Mouse (Mus musculus) limb, embryonic 14.5 days (tissue): ENCODE measurements around the gene Hoxa5. TPM values are rescaled to one million over a fixed set of nuclear protein-coding genes. Genes with fewer than 3 reads are reported as not detected.

Source experiments
- ATAC-seq: fragments of 200-750 bp; cut with Nextera tagmentation; 2 replicates; pipeline ENCODE4 v1.8.0; 2017; ENCODE audit warnings: low read depth, moderate number of reproducible peaks, moderate TSS enrichment; ENCODE audit not compliant: low FRiP score
- DNase-seq: peaks from one replicate; pipeline ENCODE4 v3.0.0-alpha.2; 2015; ENCODE audit warnings: low spot score
- H3K27ac ChIP-seq: fragments of 300-500 bp; sonication (generic); replicated peaks from 2 replicates; pipeline ENCODE4 v1.5.1; 2014; ENCODE audit warnings: low read depth, mild to moderate bottlenecking, low read length, moderate library complexity, mixed read lengths
- H3K27me3 ChIP-seq: fragments of 300-500 bp; sonication (generic); 2 replicates; pipeline ENCODE4 v1.6.1; 2014; ENCODE audit warnings: low read length, mixed read lengths; ENCODE audit not compliant: control insufficient read depth, insufficient read depth
- H3K36me3 ChIP-seq: fragments of 300-500 bp; sonication (generic); 2 replicates; pipeline ENCODE4 v1.6.1; 2014; ENCODE audit warnings: mild to moderate bottlenecking, low read length, moderate library complexity, mixed read lengths; ENCODE audit not compliant: control insufficient read depth, insufficient read depth
- H3K4me1 ChIP-seq: fragments of 300-500 bp; sonication (generic); 2 replicates; pipeline ENCODE4 v1.6.1; 2014; ENCODE audit warnings: antibody characterized with exemption, low read length, mixed read lengths; ENCODE audit not compliant: control insufficient read depth, insufficient read depth
- H3K4me2 ChIP-seq: fragments of 300-500 bp; sonication (generic); replicated peaks from 2 replicates; pipeline ENCODE4 v1.6.1; 2014; ENCODE audit warnings: low read depth, mild to moderate bottlenecking, low read length, moderate library complexity; ENCODE audit not compliant: severe bottlenecking
- H3K4me3 ChIP-seq: fragments of 300-500 bp; sonication (generic); replicated peaks from 2 replicates; pipeline ENCODE4 v1.5.1; 2014; ENCODE audit warnings: low read length
- H3K9ac ChIP-seq: fragments of 300-500 bp; sonication (generic); 2 replicates; pipeline ENCODE4 v1.6.1; 2014; ENCODE audit warnings: mild to moderate bottlenecking, low read depth, low read length, moderate library complexity; ENCODE audit not compliant: severe bottlenecking
- H3K9me3 ChIP-seq: fragments of 300-500 bp; sonication (generic); 2 replicates; pipeline ENCODE4 v1.6.1; 2016; ENCODE audit warnings: low read length; ENCODE audit not compliant: control insufficient read depth
- POLR2A ChIP-seq: fragments of 200-500 bp; IDR thresholded peaks from 2 replicates; pipeline ENCODE4 v1.8.0; 2012; ENCODE audit warnings: inconsistent platforms, mild to moderate bottlenecking, moderate library complexity, borderline replicate concordance; ENCODE audit not compliant: insufficient read depth, insufficient read length; ENCODE audit errors: extremely low read depth
- WGBS: fragments of 180-500 bp; shearing (Covaris S2); extraction: QIAGEN DNeasy Blood & Tissue Kit; methylation state at CpG from one replicate; pipeline ENCODE4 v1.1.7; 2014; 5-methylcytosine and 5-hydroxymethylcytosine counted together
- polyA plus RNA-seq, 2 experiments: library from polyadenylated mRNA; depleted of rRNA in 1 of 2; stranded (reverse) in 1 of 2; unstranded in 1 of 2; fragments of >200 nt; fragmentation: Nextera tagmentation in 1 of 2; extraction: Ambion mirVana in 1 of 2; gene quantifications; 2 replicates each; pipeline versions ENCODE4 v1.2.1 to v1.2.3; 2012 to 2014

Hoxa5 gene
- polyA plus RNA-seq, 2 experiments: 3.4 to 11.0 TPM

DNA sequence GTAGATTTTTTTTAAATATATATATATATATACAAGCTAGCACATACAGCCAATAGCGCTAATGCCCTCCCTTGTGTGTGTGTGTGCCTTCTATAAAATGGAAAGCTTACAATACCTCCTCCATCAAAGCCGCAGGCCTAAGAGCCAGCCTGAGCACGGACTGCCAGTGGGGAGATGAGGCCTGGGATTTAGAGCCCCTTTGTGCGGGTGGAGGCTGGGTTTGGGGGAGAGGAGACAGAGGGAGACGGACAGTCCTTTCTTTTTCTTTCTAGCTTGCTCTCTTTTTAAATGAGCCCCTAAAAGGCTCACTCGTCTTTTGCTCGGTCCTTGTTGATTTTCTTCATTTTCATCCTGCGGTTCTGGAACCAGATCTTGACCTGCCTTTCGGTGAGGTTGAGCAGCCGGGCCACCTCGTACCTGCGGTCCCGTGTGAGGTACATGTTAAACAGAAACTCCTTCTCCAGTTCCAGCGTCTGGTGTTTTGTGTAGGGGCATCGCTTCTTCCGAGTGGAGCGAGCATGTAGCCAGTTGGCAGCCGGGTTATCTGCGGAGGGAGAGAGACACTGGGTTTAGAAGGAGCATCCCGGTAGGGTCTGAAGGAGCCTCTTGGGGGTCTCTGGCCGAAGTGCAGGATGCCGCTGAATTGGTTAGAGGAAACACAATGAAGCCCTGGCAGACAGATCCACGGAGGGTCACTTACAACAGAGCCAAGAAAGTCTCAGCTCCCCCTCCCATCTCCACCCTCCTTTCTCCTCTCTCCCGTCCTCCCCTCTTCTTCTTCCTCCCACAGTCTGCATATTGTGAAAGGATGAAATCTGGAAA is 19.8 kb upstream of the Hoxa5 start:
- Histone ChIP-seq H3K4me1 (peaks cover 30% of the 10 kb centered on the region), H3K36me3 (peaks cover 34% of the 10 kb centered on the region), H3K9ac (peak overlapping the region; percentile 100), H3K27me3 (peaks cover 5% of the 10 kb centered on the region; the same call in 1 of the 2 replicates), H3K4me3 (peak overlapping the region; percentile 90), H3K9me3 (no peaks in the 10 kb centered on the region), H3K27ac (peak overlapping the region; percentile 95), H3K4me2 (peak overlapping the region; percentile 96)
- under 1% methylated on average over 24 of the region's 24 CpGs for WGBS
- DNase-seq (peak; percentile 44), ATAC-seq (no peak)
- TF ChIP-seq POLR2A: no peak

DNA sequence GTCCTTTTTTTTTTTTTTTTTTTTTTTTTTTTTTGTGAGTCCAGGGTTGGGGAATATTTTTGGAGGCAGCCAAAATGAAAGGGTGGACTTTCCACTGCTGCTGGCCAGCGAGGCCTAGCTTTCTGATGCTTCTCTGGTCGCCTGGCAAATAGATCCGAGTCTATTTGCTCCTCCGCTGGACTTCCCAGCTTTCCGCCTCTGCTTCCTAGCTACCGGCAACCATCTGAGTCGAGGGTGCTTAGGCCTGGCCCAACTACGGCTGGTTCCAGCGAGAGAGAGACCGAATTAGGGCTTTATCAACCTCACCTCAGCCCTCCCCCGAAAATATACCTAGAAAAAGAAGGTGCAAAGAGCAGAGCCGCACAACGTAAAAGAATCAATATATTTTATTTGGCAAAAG is 18.3 kb upstream of the Hoxa5 start:
- Histone ChIP-seq H3K4me2 (peak overlapping the region; percentile 96), H3K36me3 (peaks cover 26% of the 10 kb centered on the region), H3K27ac (peak overlapping the region; percentile 95), H3K4me3 (peak overlapping the region; percentile 90), H3K9me3 (no peaks in the 10 kb centered on the region), H3K9ac (peak overlapping the region; percentile 100), H3K4me1 (peaks cover 36% of the 10 kb centered on the region), H3K27me3 (peaks cover 5% of the 10 kb centered on the region; the same call in 1 of the 2 replicates)
- ATAC-seq (no peak), DNase-seq (peak; percentile 28)
- 5% methylated on average over 13 of the region's 13 CpGs for WGBS
- TF ChIP-seq POLR2A: no peak

DNA sequence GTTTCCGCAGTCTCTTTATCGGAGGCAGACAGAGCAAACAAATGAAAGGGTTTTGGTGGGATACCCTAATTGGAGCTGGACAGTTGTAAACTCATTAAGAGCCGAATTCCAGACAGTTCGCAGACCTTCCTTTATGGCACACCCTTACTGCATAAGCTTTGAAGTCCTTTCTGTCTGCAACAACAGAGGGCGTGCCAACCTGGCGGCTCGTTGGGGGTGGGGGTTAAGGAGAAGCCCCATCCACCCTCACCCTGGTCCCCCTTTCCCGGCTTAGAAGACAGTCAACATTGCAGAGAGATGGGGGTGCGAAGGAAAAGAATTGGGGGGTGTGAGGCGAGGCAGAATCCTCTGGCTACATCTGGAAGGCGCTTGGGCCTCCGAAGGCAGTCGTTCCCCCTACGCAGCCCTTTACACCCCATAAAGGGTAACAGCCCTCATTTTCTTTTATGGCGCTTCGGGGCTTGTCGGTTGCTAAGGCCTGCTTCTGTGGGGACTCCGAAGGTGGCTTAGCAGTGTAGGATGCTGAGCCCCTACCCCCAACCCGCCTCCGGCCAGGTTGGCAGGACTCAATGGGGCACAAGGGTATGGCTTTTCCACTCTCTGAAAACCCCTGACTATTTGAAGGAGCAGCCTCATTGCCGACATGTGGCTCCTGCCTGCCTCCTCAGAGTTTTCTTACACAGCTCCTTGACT is 17.8 kb upstream of the Hoxa5 start:
- H3K4me3 ChIP-seq: peak overlapping the region; percentile 90
- peak overlapping the region; percentile 96 for H3K4me2 ChIP-seq
- H3K27ac ChIP-seq: peak overlapping the region; percentile 95
- ATAC-seq: peak; percentile 28
- H3K36me3 ChIP-seq: peaks cover 26% of the 10 kb centered on the region
- peak overlapping the region; percentile 100 for H3K9ac ChIP-seq
- peak; percentile 42; the same call in 1 of the 2 replicates for TF ChIP-seq POLR2A
- peak; percentile 82 for DNase-seq
- peaks cover 5% of the 10 kb centered on the region; the same call in 1 of the 2 replicates for H3K27me3 ChIP-seq
- peaks cover 35% of the 10 kb centered on the region for H3K4me1 ChIP-seq
- H3K9me3 ChIP-seq: no peaks in the 10 kb centered on the region
- 1% methylated on average over 21 of the region's 21 CpGs for WGBS

DNA sequence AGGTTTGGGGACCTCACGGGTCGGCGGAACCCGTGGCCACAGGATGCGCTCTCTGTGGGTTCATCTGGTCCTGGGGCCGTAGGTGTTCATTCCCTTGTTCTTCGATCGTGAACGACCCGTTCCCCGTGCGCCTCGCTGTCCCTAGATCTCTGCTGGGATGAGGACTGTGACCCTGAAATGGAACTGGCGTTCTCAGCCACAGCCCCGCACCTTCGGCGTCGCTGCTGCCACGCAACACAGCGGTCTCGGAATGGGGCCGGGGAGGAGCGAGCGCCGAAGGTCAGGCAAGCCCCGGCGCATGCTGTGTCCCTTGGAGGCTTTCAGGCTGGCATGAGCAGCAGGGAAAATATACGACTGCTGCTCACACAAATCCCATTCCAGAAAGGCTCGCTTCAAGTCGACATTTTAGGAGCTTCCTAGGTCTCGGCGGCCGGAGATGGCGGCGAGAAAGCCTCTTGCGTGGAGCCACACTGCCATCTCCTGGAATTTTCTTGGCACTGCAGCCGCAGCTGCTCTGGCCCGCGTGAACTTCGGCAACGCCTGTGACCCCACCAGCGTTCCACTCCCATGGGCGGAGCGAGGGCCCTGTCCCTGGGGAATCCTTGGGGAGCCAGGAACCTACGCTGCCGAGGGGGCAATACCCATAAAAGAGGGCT is 17.1 kb upstream of the Hoxa5 start, which contains the start of gene Hoxa7:
TSS of gene Hoxa7 (minus strand) at position 518 of the 656 bp plus-strand sequence.
- H3K4me3 ChIP-seq: peak within 1 kb of the TSS; percentile 90
- peaks cover 26% of the 10 kb centered on the region for H3K36me3 ChIP-seq
- WGBS: under 1% methylated on average over 46 of the region's 46 CpGs
- TF ChIP-seq POLR2A: peak; percentile 29; the same call in 1 of the 2 replicates
- peak within 1 kb of the TSS; percentile 100 for H3K9ac ChIP-seq
- peak within 1 kb of the TSS; percentile 96 for H3K4me2 ChIP-seq
- H3K9me3 ChIP-seq: no peaks in the 10 kb centered on the region
- peaks cover 5% of the 10 kb centered on the region; the same call in 1 of the 2 replicates for H3K27me3 ChIP-seq
- DNase-seq (peak; percentile 89), ATAC-seq (peak; percentile 23)
- peak within 1 kb of the TSS; percentile 95 for H3K27ac ChIP-seq
- H3K4me1 ChIP-seq: peaks cover 29% of the 10 kb centered on the region
